Mouse (Mus musculus): ENCODE results near the gene Gsn.

The Gsn gene

DNA sequence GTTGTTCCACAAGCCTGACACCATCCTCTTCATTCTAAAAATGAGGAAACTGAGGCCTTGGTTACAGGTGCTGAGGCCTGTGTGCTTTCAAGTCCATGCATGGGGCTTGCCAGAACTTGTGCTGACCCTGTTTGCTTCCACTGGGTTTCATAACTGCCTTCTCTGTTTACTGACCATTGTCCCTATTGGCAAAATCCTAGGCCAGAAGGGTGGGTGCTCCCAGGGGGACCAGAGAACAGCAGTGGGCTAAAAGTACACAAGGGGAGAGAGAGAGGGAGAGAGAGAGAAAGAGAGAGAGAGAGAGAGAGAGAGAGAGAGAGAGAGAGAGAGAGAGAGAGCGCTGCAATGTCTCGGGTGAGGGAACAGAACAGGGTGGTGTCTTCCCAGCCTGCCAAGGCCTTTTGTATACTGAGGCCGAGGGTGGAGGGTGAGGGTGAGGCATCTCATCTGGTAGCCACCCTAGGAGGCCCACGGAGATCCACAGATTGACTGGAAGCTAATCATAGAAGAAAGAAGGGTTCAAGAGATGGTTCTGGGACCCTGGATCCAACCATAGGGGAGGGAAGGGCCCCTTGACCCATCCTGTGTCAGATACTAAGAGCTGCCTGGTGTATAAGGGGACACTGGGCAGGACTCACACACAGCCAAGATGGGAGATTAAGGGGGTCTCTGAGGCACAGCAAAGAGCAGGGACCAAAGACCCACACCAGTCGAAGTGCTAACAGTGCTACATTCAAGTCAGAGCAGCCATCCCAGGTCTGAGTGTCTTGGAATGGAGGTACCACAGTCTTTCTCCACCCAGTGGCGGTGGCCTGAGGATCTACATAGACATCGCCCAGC lies 22.4 kb downstream of the Gsn start:
- DNase-seq (ENCODE audit: low read depth, low spot score), result no peak

DNA sequence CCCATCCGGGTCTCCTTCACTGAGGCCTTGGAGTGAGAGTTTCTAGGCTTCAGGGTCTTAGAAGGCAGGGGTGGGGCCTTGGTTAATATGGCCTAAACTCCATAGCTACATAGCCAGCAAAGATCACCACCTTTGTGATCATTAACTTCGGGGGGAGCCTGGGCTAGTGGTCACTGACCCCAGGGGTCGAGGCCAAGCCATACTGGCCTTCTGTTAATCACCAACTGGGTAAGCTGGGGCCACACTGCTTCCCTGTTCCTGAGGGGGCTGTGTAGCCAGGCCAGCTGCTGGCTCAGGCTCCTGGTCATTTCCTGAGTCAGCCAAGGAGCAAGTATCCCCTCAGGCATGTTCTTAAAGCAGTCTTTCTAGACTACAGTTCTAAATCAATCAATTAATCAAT lies 23.8 kb downstream of the Gsn start:
- no peak for DNase-seq (ENCODE audit: low read depth, low spot score)

GRCm38 (mm10) chr2:35282214-35282613 lies 26.0 kb downstream of the Gsn start:
- DNase-seq (ENCODE audit: low read depth, low spot score), result no peak

DNA sequence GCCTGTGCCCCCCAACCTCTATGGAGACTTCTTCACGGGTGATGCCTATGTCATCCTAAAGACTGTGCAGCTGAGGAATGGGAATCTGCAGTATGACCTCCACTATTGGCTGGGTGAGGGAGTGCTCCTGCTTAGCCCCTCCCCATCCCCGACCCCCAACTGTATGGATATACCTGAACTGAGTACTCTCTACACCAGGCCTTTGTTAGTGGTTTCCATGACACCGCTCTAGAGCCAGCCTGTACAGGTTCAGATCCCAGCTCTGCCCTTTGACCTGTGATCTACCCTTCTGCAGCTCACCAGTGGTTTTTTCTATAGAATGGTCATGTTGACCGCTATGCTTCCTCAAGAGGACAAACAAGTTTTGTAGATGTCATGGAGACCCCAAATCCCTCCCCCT lies 27.8 kb downstream of the Gsn start:
- DNase-seq (ENCODE audit: low read depth, low spot score), result no peak

DNA sequence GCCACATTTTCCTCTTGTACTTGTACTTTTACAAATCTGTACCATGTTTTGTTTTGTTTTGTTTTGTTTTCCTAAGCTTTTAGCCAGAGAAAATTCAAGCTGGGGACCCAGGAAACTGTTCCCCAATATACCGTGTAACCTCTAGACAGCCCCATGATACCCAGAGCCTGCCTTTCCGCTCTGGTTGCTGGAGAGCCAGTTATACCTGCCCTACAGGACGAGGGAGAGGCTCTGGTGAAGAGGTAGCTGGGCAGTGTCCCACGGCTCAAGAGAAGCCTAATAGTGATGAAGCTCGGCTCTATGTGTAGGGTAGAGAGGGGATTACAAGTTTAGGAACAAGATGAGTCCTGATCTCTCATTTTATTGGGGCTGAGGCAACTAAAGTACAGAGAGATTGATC lies 29.0 kb downstream of the Gsn start:
- no peak for DNase-seq (ENCODE audit: low read depth, low spot score)

DNA sequence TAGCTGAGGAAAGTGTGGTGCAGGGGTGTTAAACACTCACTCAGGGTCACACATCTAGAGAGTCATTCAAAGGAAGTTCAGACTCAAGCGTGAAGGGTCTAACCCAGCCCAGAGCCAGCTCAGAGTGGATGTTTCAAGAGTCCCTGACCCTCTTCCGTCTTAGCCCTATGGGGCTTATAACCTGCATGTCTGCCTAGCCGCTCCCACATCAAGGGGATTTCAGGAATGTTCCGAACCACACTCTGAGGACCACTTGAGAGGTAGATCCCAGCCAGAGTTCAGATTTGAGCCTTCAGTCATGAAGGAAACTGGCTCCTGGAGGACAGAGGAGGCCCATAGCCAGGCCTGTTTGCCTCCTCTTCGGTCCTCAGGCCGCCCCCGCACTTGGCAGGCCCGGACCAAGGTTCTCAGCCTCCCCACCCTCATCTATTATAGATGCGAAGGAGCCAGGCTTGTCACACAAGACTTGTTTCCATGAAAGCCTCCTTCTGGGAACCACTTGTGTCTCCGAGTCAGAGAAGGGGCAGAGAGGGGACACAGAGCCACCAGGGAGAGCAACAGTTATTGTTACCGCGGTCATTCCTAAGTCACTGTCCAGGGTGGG lies 30.9 kb downstream of the Gsn start:
- DNase-seq (ENCODE audit: low read depth, low spot score), result no peak

DNA sequence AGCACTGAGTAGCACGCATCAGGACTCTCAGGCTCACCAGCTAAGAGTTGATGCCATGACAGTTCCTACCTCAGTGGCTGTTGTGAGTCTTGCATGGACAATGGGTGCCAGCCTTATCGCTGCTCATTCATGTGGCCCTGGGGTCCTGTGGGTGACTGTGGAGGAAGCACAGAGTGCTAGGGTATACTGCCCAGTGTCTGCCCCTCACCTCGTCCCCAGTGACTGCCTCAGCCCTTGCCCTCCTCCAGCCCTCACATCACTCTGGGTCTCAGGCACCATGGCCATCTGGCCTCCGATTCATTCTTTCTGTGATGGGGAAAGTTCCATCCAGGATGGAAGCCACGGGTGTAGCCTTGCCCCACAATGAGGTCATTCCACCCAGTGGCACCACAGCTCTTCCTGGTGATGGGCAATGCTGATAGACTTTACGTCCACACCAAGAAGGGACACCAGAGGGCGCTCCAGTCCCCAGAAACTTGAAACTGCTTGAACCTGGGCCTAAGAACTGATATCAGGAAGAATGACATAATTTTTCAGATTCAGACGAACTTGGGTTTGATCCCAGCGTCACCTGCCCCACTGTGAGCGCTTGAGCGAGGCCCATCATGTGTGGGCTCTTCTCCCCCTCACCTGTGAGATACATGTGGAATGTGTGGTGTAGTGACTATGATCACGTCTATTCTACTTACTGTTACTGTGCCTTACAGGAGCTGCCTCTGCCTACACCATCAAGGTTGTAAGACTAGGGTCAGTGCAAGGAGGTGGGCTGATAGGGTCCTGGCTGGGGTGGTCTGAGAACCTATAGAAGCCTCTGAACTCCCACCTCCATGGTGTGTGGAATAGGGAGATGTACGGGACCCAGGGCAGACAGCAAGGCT lies 32.8 kb downstream of the Gsn start:
- DNase-seq (ENCODE audit: low read depth, low spot score), result peak; percentile 56

GRCm38 (mm10) chr2:35291856-35292255 lies 35.7 kb downstream of the Gsn start:
- no peak for DNase-seq (ENCODE audit: low read depth, low spot score)

- DNase-seq (ENCODE audit: low read depth, low spot score), result no peak
Observed at GRCm38 (mm10) chr2:35292700-35293099, 36.5 kb downstream of the Gsn start.

DNA sequence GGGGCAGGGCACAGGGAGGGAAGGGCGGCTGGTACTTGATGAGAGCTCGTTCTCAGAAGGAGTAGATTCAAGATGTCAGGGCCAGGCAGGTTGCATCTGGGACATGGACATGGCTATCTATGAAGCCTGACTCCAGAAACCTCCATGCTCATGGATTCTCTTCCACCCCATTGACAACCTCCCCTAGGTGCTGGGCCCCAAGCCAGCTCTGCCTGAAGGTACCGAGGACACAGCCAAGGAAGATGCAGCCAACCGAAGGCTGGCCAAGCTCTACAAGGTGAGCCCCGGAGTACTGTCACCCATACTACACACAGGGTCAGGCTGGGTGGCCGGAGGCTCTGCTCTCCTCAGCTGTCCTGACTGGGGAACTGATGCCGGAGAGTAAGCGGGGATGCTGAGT lies 37.1 kb downstream of the Gsn start:
- no peak for DNase-seq (ENCODE audit: low read depth, low spot score)

DNA sequence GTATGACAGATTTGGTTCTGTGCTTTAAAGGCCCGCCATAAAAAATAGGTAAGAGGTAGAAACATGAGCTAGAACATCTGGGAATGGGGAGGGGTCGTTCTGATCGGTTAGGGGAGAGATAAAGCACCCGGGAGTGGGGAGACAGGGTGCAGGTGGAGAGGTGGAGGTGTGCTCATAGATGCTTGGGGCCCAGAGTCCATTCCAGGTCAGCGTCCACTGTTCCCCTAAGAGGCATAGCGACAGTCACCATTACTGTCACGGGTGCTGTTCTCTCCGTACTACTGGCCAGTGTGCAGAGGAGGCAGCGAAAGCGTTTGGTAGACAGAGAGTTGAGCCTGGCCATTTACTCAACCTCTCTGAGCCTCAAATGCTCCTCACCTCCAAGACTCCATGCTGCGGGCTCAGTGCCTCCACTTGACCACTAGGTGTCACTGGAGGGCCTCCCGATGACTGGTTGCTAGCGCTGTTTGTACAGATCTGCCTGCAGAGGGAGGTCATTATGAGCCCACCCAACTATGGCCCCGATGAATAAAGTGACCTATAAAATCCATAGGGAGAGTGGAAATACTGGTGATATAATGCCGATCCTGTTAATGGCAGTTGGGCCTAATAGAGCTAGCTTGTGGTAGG lies 41.6 kb downstream of the Gsn start:
- DNase-seq (ENCODE audit: low read depth, low spot score), result peak; percentile 72

- no peak for DNase-seq (ENCODE audit: low read depth, low spot score)
Observed at GRCm38 (mm10) chr2:35299437-35299836, 43.3 kb downstream of the Gsn start.

- DNase-seq (ENCODE audit: low read depth, low spot score), result no peak
Observed at GRCm38 (mm10) chr2:35302049-35302885, 46.1 kb downstream of the Gsn start.

DNA sequence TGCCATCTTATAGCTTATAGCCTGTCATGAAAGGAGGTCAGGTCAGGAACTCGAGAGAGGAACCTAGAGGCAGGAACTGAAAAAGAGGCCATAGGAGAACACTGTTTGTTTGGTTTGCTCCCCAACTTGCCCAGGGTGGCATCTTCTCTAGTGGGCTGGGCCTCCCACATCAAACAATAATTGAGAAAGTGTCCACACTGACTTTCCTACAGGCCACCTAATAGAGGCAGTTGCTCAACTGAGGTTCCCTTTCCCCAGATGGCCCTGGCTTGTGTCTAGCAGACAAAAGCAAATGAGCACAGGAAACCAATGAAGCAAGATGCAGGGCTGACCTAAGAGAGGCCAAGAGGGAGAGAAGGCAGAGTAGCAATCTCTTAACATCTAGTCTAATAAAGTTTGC lies 52.0 kb downstream of the Gsn start:
- DNase-seq (ENCODE audit: low read depth, low spot score), result no peak

- DNase-seq (ENCODE audit: low read depth, low spot score), result no peak
Observed at GRCm38 (mm10) chr2:35309906-35310493, 53.8 kb downstream of the Gsn start.

DNA sequence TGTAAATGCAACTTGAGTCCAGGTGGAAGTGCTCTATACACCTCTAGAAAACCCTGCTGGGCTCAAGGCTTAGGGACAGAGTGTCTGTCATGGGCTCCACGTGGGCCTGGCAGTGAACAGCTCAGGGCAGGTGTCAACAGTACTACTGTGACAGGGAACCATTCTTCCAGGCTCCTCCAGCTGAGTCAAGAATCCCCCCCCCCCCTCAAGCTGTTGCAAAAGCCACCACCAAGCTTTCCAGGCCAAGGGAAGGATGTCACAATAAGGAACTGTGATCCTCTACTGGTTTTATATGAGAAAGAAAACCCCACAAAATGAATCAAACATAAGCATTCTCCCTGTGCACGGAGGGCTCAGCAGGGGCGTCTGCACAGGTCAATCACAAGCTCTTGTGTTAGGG lies 58.1 kb downstream of the Gsn start:
- DNase-seq (ENCODE audit: low read depth, low spot score), result no peak

GRCm38 (mm10) chr2:35317604-35318003 lies 61.4 kb downstream of the Gsn start:
- no peak for DNase-seq (ENCODE audit: low read depth, low spot score)

DNA sequence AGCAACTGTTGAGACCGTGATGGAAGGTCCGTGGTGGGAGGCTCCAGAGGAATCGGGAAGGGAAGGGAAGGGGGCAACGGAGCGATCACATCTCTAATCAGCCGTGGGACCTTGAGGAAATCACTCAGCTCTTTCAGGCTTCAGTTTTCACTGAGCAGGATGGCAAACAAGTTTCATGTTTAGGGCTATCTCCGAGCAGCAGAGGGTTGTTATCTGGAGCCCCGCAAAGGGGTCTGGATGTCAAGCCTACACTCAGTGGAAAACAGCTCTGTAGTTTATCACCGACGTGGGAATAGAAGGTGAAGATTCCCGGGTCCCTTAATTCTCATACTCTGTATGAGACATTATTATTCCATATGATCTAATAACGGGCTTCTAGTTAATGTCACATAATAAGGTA lies 62.2 kb downstream of the Gsn start:
- DNase-seq (ENCODE audit: low read depth, low spot score), result no peak

DNA sequence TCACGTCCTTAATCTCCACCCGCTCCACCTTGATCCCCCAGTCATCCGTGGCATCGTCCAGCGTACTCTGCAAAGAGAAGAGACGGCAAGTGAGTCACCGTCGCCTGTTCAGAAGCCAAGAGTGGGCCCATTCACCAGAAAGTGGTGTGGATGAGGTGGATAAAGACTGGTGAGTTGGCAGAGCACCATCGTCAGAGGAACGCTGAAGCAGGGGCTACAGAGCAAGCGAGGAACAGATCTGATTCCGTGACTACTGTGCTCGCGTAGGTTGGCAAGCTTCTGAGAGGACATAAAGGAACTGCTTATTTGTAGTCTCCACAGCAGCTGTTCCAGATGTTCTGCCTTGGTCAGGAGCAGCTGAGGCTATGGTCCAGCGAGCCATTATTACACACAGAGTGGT lies 64.2 kb downstream of the Gsn start:
- DNase-seq (ENCODE audit: low read depth, low spot score), result no peak

DNA sequence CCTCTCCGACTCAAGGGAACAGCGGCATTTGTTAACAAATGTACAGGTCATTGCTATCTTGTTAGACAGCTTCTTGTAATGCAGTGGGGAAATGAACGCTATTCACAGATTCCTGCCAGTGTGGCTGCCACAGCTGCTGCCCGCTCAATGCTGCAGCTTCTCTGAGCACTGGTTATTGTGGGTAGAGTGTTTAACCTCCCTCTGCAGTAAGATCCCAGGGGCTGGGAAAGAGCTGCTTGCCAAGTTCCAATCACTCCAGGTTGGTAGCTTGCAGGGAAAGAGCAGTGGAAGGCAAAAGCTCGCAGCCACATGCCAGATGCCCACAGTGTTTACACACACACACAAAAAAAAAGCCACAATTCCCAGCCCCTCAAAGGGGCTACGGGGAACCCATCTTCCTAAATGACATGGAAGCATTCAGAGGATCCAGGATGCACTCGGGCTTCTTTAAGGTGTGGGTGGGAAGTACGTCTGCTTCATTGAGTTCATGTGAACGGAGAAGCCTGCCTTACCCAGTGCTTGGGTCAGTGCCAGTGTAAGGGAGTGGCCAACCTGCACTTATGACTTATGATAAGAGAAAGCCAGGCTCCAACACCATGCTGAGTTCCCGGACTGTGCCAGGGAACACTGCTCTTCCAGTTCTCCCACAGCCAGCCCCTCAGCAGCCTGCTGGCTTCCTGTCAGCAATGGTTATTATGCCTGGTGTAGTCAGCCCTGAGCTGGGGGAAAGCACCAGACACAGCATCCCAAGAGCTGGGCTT lies 66.4 kb downstream of the Gsn start:
- DNase-seq (ENCODE audit: low read depth, low spot score), result no peak
